Mouse (Mus musculus) pancreas, adult 10 weeks (tissue): ENCODE measurements around the gene Stk11ip. TPM values are rescaled to one million over a fixed set of nuclear protein-coding genes. Genes with fewer than 3 reads are reported as not detected.

ENCODE experiments used
- polyA plus RNA-seq: library from polyadenylated mRNA; stranded (reverse); fragments of 350-450 nt; fragmentation: Illumina TruSeq; extraction: RNeasy Lipid Tissue Mini Kit (QIAGEN cat#74804); gene quantifications from one replicate; pipeline ENCODE4 v1.2.3, GENCODE M21; 2015; ENCODE audit warnings: low read depth, low replicate concordance; ENCODE audit not compliant: insufficient read depth

Gene Stk11ip
- polyA plus RNA-seq: 4.8 TPM

GRCm38 (mm10) chr1:75521321-75522031 lies at the start of gene Stk11ip:
Gene Stk11ip, plus strand, starts transcription at chr1:75521529.

GRCm38 (mm10) chr1:75478916-75479634 lies 42.3 kb upstream of the Stk11ip start, which contains the start of the genes Chpf and Tmem198:
Gene Chpf, minus strand, starts transcription at chr1:75479307.
Gene Tmem198, plus strand, starts transcription at chr1:75479532.

GRCm38 (mm10) chr1:75505956-75506831 lies 15.1 kb upstream of the Stk11ip start, which contains the start of gene Obsl1:
Gene Obsl1, minus strand, starts transcription at chr1:75506452.

GRCm38 (mm10) chr1:75507006-75507405 lies 14.3 kb upstream of the Stk11ip start, which contains the start of gene Inha:
Gene Inha, plus strand, starts transcription at chr1:75507077.

GRCm38 (mm10) chr1:75545965-75546956 lies 24.9 kb downstream of the Stk11ip start, which contains the start of gene Slc4a3:
Gene Slc4a3, plus strand, starts transcription at chr1:75546266.

Other genes with a start within 250 kb of the Stk11ip start
- gene Resp18, start 243.1 kb upstream of the Stk11ip start, polyA plus RNA-seq: 153 TPM
- gene Dnpep, start 203.5 kb upstream of the Stk11ip start, polyA plus RNA-seq: 22.2 TPM
- 10.5 TPM for gene Des, start 161.2 kb upstream of the Stk11ip start, polyA plus RNA-seq
- 4.0 TPM for gene Speg, start 146.2 kb upstream of the Stk11ip start, polyA plus RNA-seq
- gene Gmppa, start 85.6 kb upstream of the Stk11ip start, polyA plus RNA-seq: 102 TPM
- gene Asic4, start 71.1 kb upstream of the Stk11ip start, polyA plus RNA-seq: not detected
- 8.8 TPM for gene Chpf, start 42.2 kb upstream of the Stk11ip start, polyA plus RNA-seq
- gene Tmem198, start 42.0 kb upstream of the Stk11ip start, polyA plus RNA-seq: 0.55 TPM
- 5.5 TPM for gene Obsl1, start 15.1 kb upstream of the Stk11ip start, polyA plus RNA-seq
- 6.6 TPM for gene Inha, start 14.5 kb upstream of the Stk11ip start, polyA plus RNA-seq
- 6.9 TPM for gene Slc4a3, start 24.7 kb downstream of the Stk11ip start, polyA plus RNA-seq